Mouse (Mus musculus): Measurements from ENCODE around the gene Utp20. TPM values are rescaled to one million over a fixed set of nuclear protein-coding genes. Genes with fewer than 3 reads are reported as not detected.

The Utp20 gene
- polyA plus RNA-seq, 1 experiment from 2014 or later: 26.5 TPM

Other genes with a start within 250 kb of the Utp20 start
- 0.14 and 0.17 TPM in 2 replicates for gene Mybpc1, start 221.7 kb downstream of the Utp20 start, polyA plus RNA-seq (2016; fragmentation: Nextera tagmentation; extraction: Ambion mirVana)
- gene Spic, start 141.8 kb downstream of the Utp20 start, polyA plus RNA-seq (2016; fragmentation: Nextera tagmentation; extraction: Ambion mirVana): not detected in 2 replicates
- 157 TPM in 2 replicates for gene Arl1, start 95.9 kb downstream of the Utp20 start, polyA plus RNA-seq (2016; fragmentation: Nextera tagmentation; extraction: Ambion mirVana)
- 0.06 and 0.14 TPM in 2 replicates for gene Slc5a8, start 59.2 kb upstream of the Utp20 start, polyA plus RNA-seq (2016; fragmentation: Nextera tagmentation; extraction: Ambion mirVana)